Mouse (Mus musculus) CH12F3 (cell line): Measurements from ENCODE around the gene Psmd10.

Experiments
- in situ Hi-C: fragments of 300-500 bp; cut with MboI; formaldehyde crosslinking; loops from 2 replicates; pipeline ENCODE4 v1.14.3; 2020; ENCODE audit warnings: low sequenced_read_pairs

The Psmd10 gene

DNA sequence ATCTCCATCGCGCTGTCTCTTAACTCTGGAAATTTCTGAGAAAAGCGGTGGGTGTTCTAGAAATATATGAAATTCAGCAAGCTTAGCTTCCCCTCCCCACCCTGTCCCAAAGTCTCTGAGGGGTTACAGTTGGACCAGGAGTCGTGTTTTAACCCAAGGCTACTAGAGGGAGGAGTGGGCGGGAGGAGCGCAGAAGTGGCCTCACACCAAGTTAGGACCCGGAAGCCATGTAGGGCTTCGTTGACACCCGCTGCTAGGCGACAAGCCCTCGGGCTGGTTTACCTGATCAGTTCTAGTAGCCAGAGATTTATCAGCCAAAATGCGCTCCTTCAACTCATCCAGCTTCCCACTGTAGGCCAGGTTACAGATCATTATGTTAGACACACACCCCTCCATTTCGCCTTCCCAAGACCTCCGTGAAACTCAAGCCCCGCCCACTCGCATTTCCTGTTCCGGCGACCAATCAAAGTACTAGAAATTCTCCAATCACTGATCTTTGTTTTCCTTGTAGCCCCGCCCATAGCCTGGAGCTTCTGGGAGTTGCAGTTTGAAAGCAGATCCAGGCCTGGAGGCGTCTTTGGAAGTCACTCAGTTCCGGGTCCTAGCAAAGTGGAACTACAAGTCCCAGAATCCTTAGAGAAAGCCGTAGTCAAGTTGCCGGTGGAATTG is at the start of gene Psmd10, which contains the start of gene Atg4a:
Psmd10 (minus strand) TSS at position 457 of the 669 bp plus-strand sequence.
Atg4a (plus strand) TSS at position 636 of the 669 bp plus-strand sequence.
- in situ Hi-C loops: no loop called here

DNA sequence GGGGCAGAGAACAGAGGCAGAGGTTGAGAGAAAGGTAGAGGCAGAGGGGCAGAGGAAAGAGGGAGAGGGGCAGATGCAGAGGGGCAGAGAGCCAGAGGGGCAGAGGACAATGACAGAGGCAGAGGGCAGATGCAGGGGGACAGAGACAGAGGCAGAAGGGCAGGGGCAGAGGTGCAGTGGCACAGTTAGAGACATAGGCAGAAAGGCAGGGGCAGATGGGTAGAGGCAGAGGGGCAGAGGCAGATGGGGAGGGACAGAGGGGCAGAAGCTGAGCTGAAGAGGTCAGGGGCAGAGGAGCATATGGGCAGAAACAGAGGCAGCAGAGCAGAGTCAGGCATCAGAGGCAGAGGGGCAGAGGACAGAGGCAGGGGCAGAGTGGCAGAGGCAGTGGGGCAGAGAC is 42.4 kb upstream of the Psmd10 start:
- in situ Hi-C loops: no loop called here

- in situ Hi-C loops: no loop called here
Observed at GRCm38 (mm10) chrX:140997912-140998545, 41.5 kb upstream of the Psmd10 start.

DNA sequence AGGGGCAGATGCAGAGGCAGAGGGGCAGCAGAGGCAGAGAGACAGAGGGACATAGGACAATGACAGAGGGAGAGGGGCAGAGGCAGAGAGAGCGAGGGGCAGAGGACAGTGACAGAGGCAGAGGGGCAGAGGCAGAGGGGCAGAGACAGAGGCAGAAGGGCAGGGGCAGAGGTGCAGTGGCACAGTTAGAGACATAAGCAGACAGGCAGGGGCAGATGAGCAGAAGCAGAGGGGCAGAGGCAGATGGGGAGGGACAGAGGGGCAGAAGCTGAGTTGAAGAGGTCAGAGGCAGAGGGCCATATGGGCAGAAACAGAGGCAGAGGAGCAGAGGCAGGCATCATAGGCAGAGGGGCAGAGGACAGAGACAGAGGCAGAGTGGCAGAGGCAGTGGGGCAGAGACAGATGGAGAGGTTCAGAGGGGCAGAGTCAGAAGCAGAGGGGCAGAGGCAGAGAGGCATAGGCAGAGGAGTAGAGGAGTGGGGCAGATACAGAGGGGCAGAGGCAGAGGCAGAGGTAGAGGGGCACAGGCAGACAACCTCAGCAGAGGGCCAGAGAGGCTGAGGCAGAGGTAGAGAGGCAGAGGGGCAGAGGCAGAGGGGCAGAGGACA is 40.5 kb upstream of the Psmd10 start:
- in situ Hi-C loops: no loop called here

GRCm38 (mm10) chrX:140985256-140985655 is 28.7 kb upstream of the Psmd10 start:
- in situ Hi-C loops: no loop called here

- in situ Hi-C loops: no loop called here
Observed at GRCm38 (mm10) chrX:140984795-140985194, 28.3 kb upstream of the Psmd10 start.

- in situ Hi-C loops: no loop called here
Observed at GRCm38 (mm10) chrX:140983206-140983960, 26.9 kb upstream of the Psmd10 start.

- in situ Hi-C loops: no loop called here
Observed at GRCm38 (mm10) chrX:140980163-140980562, 23.6 kb upstream of the Psmd10 start.

GRCm38 (mm10) chrX:140979546-140979945 is 23.0 kb upstream of the Psmd10 start:
- in situ Hi-C loops: no loop called here

DNA sequence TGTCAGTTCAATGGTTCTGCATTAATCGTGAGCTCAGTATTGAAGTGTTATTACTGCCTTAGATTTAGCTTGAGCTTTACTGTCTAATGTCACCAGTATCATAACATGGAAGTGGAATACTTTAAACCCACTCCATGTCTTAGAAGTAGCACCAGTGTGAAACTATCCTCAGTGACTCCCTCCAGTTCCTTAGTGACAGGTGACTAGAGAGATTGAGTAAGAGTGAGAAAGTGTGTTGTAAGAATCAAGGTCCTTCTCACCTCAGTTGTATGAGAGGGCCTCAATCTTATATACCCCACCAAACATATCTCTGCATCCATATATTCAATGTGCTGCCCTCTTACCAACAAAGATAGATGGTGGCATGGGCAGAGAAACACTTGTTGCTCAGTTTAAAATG is 22.4 kb upstream of the Psmd10 start:
- in situ Hi-C loops: no loop called here

- in situ Hi-C loops: no loop called here
Observed at GRCm38 (mm10) chrX:140956959-140957358, 431 bp upstream of the Psmd10 start.

GRCm38 (mm10) chrX:140953618-140954017 is 2.9 kb downstream of the Psmd10 start:
- in situ Hi-C loops: no loop called here

- in situ Hi-C loops: no loop called here
Observed at GRCm38 (mm10) chrX:140936271-140936670, 20.3 kb downstream of the Psmd10 start.

DNA sequence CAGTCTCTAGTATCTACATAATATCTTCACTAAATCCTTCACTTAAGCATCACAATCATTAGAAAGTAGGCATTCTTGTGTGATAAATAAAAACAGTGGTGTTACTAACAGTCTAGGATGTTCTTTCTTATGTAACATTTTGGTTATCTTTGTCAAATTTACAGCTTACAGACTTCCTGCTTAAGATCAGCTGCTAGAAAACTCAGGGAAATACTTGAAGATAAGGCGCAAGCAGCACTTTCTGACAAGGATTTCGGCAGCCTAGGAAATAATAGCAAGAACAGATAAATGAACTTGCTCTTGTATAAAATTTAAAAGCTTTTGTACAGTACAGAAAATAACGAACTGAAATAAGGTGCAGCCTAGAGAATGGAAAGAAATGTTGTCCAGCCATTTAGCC is 23.3 kb downstream of the Psmd10 start:
- in situ Hi-C loops: no loop called here

- in situ Hi-C loops: no loop called here
Observed at GRCm38 (mm10) chrX:140932066-140932465, 24.5 kb downstream of the Psmd10 start.

DNA sequence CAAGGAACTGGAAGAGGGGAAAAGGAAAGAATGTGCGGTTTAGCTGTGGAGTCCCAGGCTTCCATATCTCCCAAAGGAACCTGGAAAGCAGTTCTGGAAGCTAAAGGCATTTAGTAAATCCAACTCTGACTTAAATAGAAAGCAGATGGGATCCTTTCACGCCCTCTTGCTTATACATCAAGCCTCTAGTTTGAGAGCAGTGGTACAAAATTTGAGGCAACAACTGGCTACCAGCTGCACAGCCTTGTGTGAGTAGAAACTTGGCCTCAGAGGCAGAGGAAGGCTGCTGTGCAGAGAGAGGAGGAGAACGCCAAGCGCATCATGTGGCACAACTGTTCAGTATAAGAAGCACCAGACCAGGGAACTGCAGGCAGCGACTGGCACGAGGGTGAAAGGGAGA is 35.2 kb downstream of the Psmd10 start:
- in situ Hi-C loops: no loop called here

- in situ Hi-C loops: no loop called here
Observed at GRCm38 (mm10) chrX:140907360-140907759, 49.2 kb downstream of the Psmd10 start, which contains the start of gene Vsig1. Gene Vsig1, plus strand, starts transcription at chrX:140907608.

DNA sequence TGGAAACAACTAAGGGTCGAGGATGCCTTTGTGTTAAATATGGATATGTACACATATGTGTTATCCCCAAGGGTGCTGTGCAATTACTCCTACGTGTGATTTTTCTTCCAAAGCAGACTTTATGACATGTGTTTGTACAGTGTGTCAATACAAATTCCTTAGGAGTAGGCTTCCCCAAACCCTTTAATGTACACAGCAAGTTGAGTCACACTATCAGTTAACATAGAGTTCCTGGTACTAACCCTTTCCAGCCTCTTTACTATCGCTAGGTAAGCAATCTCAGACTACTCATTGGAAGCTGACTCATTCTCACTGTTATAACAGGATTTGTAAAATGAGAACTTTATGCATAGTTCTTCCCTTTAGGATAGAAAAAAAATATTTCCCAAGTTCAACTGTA is 53.0 kb downstream of the Psmd10 start:
- in situ Hi-C loops: no loop called here
